Mouse (Mus musculus) kidney, postnatal 10 days (tissue): ENCODE data around the gene Xylt1.

ENCODE experiments used
- DNase-seq: peaks from one replicate; pipeline ENCODE4 v3.0.0; 2021; ENCODE audit warnings: mixed read lengths

Gene Xylt1

DNA sequence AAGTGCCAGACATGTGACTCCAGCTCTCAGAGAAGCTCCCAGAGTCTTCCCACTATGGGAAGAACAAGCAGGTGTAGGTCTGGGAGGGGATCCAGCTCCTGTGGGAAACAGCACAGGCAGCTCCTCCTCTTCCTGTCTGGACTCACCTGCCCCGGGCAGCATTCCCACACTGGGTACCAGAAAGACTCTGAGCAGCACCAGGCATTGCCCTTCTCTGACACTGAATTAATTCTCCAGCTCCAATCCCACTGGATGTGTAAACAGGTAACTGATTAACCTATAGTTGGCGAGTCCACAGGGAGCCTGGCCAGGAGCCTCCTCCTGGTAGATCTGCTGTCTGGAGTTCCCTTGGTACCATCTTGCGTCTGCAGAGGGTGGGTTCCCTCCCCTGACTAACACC, 248.0 kb downstream of the Xylt1 start:
- peak; percentile 56 for DNase-seq

DNA sequence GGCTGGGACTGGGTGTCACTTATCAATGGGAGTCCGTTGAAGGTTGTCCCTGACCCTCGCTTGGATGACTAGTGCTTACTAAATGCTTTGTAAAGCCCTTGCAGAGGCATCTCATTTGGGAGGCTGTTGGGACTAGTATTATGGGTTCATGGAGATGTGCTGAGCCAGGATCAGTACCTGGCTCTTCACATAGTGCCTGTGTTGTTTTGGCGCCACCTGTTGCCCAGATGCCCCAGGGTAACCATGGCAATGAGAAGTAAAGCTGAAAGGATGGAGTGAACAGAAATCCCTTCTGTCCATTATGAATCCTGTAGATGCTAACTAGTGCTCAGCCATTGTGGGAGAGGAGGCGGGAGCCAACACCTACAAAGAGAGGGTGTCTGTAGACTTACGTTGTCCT, 249.9 kb downstream of the Xylt1 start:
- DNase-seq, result peak; percentile 70

DNA sequence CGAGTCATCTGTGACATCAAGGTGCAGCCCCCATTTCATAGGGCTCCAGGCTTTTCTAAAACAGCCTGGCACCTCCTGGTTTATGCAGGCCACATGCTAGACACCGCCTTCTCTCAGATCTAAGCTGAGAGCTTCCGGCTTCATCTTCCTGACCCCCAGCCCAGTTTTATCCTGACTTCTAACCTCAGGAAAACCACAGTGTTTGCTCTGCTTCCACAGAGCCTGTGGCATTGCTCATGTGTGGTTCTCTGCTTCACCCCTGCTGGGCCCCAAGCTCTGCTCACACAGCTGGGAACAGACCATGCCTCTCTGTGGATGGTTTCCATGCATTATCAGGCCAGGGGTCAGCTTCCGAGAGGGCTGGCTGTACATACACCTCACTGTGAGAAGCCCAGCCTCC, 254.8 kb downstream of the Xylt1 start:
- no peak for DNase-seq

DNA sequence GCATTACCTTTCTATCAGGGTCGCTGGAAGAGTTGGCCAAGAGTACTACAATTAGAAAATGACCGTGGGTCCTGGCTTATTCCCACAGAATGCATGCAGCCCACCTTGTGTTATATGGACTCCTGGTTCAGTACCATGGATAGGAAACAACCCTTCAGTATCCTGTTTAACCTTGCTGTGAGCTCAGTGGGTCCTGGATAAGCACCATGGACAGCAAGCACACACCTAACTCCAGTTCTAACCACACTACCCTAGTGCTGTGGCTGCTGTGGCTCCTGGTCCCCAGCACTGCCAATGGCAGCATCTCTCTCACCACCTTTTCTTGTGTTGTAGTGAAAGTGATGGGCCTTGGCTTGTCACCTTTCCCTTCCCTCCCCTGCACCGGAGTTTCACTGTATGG, 255.9 kb downstream of the Xylt1 start:
- DNase-seq, result peak; percentile 14

DNA sequence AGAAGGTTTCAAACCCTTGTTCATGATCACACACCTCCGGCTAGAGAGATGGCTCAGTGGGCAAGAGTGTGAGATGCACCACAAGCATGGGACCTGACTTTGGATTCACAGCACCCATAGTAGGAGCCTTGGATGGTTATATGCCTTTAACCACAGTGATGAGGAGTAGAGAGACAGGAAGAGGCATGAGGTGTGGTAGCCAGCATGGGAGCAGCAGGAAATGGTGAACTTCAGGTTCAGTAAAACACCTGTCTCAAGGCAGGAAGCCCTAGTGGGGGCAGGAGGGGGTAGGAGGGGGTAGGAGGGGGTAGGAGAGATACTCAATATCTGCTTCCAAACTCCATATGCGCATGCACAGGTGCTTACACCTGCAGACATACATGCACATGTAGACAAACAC, 257.2 kb downstream of the Xylt1 start:
- DNase-seq, result no peak

DNA sequence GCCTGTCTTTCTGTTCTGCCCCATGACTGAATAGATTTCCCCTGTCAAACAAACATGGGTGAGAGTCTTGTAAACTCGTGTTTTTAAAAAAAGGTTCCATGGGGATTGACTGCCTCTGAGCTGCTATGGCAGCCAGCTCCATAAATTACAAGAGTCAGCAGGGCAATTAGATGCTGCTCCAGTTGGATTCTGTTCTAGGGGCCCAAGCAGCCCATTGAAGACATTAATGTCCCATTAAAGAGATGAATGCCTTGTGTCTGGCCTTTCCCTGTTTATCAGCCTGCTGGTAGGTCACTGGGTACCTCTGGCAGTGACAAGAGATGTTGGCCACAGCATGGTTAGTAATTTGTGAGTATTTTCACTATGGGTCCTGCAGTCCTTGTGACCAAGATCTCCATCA, 271.9 kb downstream of the Xylt1 start:
- no peak for DNase-seq

DNA sequence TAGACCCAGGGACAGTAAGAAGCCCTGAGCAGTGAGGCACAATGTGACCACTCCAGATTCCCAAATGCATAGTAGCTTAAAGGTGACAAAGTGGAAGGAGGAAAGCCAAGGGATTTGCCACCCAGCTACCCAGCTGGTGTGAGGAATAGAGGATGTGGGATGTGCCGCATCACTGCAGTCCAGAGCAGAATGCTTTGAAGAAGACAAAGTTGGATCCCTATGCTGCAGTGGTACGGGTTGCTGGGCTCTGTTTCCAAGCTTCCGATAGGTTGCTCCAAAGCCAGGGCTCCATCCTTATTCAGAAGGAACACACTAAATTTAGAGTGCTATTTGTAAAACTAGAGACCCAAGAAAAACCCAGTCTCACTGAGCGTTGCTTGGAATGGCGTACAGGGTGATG, 275.0 kb downstream of the Xylt1 start:
- no peak for DNase-seq

DNA sequence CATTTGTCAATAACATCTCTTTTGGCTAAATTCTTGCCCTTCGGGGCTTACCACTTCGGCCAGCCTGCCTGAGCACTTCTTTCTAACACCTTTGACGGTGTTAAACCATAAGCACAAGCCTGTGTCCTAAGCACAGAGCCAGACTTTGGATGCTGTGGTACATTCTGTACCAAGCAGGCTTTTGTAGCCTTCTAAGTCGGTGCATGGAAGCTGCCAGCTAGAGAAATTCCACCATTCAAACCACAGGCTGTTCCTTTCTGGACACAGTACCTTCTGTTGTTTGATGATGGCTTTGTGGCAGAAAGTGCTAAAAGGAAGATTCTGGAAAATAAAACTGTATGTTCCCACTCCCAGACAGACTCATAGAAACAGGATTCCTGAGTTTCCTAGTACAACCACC, 277.4 kb downstream of the Xylt1 start:
- no peak for DNase-seq

DNA sequence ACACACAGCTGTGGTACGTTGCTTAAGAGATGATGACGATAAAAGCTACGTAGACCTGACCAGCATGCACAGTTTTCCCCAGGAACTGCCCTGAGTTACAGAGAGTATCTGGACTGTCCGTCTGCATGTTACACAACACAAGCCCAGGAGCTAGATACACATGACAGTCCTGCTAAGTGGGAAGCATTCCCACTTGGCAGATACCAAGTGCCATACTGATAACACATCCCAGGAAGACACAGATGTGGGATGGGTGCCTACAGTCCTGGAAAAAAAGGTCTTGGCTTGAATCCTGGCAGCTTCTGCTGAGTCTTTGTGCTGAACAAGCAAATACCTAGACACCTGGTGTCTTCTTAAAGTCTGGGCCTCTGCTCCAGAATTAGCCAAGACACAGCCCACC, 278.0 kb downstream of the Xylt1 start:
- DNase-seq, result no peak

DNA sequence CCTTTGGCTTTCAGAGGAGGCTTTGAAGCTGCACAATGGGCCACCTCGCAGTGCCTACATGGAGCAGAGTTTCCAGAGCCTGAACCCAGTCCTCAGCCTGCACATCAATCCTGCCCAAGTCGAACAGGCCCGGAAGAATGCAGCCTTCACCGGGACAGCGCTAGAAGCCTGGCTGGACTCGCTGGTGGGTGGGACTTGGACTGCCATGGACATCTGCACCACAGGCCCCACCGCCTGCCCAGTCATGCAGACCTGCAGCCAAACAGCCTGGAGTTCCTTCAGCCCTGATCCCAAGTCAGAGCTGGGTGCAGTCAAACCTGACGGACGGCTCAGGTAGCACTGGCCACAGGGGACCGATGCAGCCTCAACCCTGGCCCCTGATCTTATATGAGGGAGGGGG, 286.5 kb downstream of the Xylt1 start:
- no peak for DNase-seq

DNA sequence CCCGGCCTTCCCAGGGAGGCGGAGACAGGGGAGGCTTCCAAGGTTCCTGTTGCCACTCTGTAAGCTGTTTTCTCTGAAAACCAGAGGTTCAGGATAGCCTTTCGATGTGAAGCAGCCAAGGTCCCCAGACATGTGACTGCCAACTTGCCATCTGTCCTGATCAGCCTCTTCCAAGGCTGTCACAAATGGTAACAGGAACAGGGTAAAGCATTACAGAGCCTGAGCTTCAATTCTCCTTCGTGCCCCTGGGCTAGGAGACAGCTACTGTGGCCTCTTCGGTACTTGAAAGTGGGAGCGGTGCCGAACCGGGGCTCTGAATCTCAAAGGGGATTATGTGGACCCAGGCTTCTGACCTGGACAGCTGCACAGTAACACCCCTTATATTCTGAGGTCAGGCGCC, 287.4 kb downstream of the Xylt1 start:
- no peak for DNase-seq

DNA sequence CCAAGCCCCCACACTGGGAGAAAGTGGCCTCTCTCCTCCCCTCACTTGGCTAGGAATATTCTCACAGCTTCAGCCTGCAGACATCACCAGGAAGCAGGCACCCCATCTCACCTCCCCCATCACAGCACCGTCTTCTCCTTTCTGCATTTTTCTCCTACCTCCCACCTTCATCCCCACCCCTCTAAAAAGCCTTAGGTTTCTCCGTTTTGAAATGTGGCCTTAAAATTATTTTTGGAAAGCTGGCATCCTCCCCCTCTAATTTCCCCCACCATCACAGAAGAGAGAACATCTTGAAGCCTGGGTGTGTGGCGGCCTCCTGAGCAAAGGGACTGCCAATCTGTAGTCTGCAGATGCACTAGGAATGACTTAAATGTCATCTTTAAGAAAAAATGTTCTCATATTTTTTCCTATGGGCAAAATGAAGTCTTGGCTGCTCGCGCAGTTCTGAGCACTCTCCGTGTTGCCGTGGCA, 291.4 kb downstream of the Xylt1 start:
- DNase-seq, result no peak

DNA sequence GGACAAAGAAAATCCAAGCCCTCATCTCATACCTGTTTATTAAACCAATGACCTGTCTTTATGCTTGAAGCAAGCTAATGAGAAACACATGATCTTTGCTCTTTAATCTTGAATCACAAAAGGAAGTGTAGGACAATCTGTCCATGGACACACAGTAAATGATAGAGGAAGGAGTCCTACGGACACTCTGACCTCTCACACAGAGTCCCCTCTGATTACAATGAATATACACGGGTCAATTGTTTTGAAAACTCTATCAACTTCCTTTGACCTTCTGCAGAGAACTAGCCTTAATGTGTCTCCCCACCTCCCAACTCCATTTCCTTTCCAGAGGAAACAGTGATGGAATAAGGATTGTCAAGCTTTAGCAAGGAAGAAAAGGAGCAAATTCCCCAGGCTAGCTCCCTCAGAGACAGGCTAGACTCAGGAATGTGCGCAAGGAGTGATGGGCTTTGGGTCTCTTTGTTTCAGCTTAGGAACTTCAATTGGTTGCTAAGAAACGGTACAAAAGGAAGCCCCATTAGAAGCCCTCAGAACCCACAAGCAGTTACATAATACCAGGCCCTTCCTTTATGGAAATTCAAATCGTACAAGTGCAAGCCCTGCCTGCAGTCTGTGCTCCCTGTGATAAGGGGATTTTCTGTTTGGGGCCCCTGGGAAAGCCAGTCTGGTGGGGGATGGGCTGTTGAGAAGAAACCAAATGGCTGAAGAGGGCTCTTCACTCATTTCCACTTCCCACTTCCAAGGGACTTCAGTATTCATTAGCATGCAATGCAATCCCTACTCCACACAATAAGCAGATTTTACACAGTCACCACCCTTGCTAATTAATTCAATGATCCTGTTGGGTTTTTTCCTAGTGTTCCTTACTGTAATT, 305.6 kb downstream of the Xylt1 start:
- DNase-seq, result no peak

DNA sequence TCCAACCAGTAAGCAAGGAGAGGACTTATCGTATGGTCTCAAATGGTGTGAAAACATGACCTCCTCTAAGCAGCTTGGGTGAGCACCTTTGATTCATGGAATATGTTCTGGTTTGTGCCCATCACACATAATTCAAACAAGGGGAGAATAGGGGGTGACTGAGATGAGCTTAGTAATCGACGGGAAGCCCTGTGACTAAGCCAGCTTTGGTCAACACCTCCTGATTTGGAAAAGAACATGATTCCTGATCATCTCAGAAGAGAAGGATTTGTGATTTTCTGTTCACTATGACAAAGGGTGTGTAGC, 306.2 kb downstream of the Xylt1 start:
- no peak for DNase-seq

DNA sequence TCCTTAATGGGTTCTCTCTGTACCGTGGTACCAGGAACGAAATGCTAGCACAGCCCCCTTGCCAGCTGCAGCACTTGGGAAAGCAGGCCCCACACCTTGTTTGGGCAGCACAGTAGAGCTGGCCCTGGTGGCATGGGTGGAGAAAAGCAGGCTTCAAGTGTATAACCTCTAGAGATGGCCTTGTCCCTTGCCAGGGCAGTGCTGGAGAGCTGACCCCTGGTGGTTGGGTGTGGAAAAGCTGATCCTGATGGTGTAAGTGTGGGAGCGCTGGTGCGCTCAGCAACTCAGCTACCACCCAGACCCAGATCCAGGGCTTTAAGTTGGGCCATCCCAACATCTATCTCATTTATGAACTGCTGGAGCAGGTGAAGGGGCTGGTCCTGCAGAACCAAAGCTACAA, 314.8 kb downstream of the Xylt1 start:
- peak; percentile 22 for DNase-seq

DNA sequence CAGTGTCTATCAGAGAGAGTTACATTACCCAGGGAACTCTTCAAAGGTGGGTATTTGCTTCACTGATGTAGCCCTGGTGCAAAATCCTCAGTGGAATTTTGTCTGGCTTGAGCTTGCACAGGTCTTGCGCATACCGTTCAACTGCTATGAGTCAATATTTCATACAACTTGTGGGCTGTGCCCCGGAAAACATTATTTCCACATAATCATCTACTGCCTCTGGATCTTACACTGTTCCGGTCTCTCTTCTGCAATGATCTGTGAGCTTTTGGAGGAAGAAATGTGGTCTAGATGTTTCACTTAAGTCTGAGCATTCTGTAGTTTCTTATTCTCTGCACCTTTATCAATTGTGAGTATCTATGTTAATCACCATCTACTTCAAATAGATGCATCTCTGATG, 316.9 kb downstream of the Xylt1 start:
- no peak for DNase-seq

DNA sequence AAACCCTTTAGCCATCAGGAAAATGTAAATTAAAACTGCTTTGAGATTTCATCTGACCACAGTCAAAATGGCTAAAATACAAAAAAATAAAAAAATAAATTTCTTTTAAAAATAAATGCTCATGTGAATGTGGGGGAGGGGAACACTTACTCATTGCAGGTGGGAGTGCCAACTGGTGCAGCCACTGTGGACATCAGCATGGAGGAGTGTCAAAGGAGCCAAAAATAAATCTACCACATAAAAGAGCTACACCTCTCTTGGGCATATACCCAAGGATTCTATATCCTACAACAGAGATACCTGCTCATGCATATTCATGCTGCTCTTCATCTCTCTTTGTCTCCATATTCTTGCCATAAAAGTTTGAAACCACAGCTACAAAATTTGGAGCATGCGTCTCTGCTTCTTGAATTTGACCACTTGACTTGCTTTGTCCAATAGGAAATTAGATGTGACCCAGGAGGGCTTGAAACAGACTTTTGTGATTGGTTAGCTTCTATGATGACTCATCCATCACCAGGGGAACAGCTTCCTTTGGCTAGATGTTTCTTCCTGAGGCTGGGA, 317.9 kb downstream of the Xylt1 start:
- DNase-seq, result no peak

DNA sequence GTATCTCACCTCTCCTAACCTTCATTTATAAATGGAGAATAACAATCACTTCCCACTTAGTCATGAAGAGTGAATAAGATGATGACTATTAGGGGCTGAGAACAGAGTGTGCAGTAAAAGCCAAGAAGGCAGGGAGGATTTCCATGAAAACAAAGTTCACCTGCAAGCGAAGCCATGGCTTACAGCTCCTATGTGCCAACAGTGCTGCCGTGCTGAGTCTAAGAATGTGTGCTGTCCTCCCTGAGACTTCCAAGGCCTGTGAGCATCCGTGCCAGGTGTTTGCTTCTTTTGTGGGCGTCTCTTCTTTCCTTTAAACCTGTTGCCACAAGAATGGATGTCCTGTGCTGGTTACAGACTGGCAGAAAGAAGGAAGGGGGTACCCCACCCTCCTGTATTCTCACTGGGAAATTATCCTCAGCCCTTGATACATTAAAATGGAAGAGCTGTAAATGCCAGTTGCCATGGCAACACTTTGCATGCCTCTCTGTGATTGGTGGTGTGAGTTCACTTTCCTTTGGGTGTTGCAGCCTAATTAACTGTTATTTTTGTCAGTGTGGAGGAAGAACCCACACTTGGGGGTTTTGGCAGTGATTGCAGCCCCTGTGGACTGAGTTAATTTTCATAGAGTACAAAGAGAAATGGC, 318.7 kb downstream of the Xylt1 start:
- DNase-seq, result no peak

DNA sequence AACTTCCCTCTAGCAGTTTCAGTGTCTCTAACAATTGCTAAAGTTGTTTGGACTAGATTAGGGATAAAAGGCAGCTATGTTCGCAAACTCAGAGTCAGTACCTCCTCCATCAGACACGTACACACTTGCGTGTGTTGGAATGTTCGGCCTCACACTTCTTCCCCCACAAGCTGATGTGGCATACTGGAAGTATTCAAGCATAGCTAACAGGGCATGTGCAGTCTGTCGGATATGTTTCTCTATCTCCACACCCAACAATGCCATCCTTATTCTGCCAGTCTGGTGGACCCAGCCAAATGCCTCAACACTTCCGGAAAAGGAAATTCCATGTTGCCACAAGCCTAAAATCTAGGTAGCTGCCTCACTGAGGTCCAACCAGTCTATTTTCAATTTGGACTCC, 319.3 kb downstream of the Xylt1 start:
- no peak for DNase-seq

DNA sequence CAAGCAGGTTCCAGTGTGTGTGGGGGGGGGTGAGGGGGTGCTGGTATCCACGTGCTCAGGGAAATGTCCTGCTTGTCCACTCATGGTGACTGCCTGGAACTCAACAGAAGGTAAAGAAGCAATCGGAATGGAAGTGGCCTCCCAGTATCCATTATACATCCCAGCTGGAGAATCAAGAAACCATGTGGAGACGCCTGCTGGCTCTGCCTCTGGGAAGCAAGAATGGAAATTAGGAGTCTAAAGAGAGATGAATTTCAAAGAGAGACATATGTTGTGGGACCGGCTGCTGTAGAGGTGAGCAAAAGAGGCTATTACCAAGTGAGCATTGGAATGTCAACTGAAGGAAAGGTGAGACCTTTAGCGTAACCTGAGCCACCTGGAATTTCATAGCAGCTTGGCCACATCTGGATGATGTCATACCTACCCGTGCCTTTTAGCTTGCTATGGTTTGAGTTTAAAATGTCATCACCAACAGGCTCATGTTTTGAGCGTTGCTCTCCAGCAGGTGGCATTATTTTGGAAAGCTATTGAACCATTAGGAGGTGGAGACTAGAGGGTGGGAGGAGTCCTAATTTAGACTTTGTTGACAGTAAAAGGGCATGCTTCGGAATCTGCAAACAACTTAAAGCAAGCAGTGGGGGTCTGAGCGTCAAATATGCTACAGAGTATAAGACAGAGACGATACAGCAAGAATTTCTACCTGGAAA, 329.3 kb downstream of the Xylt1 start:
- DNase-seq, result no peak

DNA sequence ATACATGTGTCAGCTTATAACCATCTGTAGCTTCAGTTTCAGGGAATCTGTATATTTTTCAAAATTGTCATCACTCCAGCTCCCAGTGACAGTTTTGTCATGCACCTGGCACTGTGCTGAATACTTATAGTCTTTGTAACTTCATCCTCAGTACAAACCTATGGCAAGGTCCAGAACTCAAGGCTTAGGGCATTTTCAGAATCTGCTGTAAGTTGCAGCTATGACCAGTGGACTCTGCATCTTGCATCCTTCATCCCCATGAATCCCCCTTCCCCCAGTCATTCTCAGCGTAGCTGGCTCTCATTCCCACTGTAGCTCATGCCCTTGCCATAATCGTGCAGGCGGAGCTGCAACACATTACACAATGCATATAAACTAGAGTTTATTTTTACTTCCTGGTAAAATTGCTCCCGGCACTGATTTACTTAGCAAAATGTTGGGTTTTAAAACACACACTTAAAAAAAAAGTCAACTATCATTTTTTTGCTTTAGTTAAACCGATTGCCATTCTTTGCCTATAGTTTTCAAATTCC, 336.2 kb downstream of the Xylt1 start:
- no peak for DNase-seq

DNA sequence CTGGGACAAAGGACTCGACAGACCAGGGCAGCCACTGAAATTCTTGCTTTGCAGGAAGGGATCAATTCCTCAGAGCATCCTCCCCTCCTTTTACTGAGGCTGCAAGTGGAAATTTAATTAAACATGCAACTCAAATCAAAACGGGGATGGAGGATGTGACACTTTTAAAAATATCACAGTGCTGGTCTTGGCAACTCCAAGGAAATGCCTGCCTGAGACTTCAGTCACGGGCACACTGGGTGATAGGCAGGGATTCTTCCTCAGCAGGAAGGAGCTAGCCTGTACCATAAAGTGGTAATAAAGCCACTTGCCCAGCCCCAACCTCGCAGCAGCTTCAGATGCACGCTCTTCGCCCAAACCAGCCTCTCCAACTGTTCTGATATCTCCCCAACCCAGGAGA, 339.6 kb downstream of the Xylt1 start:
- DNase-seq, result no peak
